Mouse (Mus musculus) yolk sac, embryonic 10.5 days (tissue): Measurements from ENCODE around the gene Ttll12.
A peak's percentile ranks its signal among the peaks of the same experiment; 100 is the strongest.

Source experiments
- DNase-seq: peaks from one replicate; pipeline ENCODE4 v3.0.0-alpha.2; 2017; ENCODE audit warnings: low spot score

Ttll12 gene

DNA sequence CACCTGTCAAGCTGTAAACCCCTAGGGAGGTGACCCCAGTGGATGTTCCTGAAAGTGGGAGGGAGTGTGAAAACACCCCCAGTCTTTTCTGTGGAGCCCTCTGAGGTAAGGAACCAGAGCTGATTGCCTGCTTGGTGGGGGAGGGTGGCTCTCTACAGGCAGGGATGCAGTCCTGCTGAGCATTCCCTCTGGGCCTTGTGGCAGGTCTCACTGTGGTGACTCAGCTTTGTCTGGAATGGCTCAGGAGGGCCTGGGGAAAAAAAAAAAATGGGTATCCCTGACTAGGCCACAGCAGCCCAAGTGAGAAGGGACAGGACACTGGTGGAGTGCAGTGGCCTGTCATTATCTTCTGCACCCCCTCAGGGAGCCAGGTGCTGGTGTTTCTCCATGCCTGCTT, 1.8 kb downstream of the Ttll12 start:
- peak; percentile 36 for DNase-seq

DNA sequence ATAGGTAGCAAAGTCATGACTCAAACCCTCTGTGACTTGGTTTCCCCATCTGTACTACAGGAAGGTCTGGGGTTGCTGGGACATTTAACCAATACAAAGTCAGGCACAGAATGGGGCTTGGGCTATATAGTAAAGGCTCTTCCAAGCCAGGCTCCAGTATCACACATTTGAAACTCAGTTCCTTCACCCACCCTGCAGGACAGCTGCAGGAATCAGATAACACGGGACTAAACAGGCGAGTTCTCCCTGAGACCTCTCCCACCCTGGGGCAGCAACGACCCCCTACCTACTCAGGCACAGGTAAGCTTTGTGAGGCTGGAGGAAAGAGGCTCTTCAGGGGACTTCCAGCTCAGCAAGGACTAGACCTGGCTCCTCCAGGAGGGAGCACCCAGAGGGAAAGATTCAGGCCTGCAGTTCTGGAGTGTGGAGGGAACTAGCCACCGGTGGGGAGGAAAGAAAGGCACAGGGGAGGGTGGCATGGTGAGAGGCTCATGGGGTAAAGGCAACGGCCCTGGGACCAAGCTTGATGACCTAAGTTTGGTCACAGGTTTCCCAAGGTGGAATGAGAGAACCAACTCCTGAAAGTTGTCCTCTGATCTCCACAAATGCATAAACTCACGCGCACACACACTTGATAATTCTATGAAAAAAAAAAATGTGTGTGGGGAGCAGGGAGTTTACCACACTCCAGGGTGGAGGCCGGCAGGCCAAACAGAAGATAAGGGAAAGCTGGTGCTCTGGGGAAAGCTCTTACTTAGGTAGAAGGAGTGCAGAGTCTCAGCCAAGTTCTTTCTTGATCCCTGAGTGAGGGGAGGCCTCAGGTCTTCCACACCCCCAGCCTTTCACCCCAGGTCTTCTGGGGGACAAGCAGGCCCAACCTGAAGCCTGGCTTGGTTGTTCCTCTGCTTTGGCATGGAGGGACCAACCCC, 2.4 kb downstream of the Ttll12 start:
- peak; percentile 23 for DNase-seq

DNA sequence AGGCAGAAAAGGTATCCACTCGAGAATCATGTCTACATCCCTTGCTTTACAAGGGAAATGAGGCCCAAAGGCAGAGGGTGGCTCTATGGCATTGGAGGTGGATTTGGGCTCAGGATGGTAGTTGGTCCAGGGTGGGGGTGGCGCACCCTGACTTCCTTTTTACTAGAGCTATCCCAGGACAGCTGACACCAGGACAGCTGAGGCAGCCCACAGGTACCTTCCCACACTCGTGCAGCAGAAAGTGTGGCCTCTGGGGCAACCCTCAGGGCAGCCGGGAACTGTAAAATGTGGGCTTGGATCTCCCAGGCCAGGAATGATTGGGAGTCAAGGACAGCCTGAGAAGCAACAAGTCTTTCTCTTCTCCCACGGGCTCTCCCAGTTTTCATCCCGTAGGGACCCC, 3.2 kb downstream of the Ttll12 start:
- DNase-seq: no peak

DNA sequence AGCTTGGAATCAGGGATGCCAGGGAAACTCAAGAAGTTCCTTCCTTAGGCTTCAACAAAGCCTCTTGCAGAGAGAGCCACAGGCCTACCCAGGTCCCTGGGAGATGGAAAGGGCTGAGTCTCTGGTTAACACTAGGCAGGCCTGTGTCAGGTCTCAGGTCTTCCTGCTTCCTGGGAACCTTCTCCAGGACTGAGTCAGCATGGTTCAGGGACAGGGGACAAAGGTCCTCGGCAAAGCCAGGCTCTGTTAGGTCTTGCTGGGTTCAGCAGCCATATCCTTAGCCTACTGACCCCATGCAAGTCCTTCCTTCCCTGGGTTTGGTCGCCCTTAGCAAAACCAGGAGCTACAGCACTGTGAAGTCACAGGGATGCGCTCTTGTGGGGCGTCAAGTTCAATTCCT, 4.1 kb downstream of the Ttll12 start:
- DNase-seq: peak; percentile 73

DNA sequence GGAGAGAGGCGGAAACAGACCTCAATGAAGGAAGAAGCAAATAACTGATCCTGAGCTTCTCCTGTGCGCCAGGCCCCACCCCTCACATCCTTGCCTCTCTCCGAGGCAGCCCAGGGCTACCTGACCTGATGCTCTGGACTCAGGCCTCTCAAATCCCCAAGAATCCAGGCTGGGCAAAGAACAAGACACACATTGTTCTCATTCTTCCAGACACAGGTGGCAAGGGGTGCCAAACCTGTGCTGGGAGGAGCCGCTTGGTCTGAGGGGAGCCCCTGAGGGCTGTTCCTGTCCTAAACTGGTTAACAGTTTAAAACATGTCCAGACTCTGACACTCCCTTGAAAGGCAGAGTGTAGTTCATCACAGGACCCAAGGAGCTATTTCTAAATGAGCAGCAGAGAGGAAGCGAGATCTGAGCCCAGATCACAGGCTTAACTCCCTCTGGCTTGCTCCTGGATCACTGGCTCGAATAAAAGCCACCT, 10.2 kb downstream of the Ttll12 start:
- DNase-seq: no peak

DNA sequence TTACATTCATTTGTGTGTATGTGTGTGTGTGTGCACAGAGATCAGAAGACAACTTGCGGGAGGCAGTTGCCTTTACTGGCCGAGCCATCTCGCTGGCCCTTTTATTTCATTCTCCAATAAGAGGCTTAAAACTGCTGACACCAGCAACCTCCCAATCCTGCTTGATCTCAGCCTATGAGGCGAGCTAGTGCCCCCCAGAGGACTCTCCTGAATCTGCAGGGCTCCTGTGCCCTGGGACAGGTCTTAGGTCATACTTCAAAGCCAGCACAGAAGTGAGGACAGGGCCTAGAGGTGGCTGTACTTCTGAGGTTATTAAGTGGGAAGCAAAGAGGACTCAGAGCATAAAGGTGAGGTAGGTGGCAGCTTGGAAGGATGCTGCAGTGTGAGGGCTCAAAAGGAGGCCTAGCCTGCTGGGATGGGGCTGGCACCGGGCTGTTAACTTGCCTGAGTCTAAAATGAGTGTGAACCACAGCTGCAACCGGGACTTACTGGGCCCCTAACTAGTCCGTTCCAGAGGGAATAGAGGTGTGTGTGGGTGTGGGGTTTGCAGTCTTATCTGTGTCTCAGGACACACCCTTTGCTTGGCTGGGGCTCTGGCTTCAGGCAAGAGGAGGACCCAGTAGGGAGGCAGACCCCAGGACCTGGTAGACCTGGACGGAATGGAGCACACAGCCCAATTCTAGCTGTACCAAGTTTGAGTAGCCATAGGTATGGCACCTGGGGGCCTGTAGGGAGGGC, 11.4 kb downstream of the Ttll12 start:
- no peak for DNase-seq

DNA sequence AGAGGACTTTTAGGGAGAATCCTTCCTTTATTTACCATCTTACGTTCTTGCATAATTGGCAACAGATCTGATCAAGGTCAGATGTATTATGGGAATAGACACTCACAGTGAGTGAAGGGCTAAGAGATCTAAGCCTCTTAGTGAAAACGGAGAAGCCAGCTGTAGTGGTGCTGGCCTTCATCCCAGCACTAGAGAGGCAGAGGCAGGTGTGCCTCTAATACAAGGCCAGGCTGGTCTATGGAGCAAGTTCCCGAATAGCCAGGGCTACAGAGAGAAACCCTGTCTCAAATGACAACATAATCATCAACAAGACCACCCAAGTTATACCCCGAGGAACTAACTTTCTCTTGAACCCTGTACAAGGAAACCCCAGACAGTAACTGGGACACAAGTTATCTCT, 12.0 kb downstream of the Ttll12 start:
- DNase-seq: no peak

DNA sequence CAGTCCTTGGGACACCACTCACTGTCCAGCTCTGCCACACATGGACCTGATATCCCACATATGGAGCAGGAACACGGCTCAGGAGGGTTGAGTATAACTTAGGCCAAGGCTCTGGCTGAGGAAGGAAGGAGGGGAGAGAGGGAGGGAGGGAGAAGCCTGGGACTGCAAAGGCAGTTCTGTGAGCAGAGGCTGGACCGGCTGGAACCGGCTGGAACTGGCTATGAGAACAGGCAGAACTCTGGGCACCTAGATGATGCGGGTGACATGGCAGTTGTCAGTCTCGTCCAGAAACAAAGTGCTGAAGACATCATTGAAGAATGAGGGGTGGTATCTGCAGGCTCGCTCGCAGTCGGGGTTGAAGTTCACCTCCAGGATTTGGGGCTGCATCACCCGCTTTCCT, 18.3 kb downstream of the Ttll12 start:
- DNase-seq: no peak

DNA sequence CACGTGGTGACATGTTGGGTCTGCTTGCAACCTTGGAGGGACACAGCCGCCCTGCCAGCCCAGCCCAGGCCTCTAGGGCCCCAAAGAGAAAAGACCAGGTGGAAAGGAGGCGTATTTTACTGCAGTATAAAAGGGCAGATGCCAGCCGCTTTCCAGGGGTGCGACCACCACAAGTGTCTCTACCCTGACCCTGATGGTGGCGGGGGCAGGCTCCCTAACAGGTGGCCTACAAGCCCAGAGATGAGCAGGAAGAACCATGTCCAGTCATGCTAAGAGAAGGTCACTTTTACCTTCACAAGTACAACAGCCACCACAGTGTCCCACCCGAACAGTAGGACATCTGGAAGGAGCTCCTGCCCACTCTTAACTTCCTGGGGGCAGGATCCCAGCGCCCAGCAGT, 19.4 kb downstream of the Ttll12 start:
- no peak for DNase-seq

DNA sequence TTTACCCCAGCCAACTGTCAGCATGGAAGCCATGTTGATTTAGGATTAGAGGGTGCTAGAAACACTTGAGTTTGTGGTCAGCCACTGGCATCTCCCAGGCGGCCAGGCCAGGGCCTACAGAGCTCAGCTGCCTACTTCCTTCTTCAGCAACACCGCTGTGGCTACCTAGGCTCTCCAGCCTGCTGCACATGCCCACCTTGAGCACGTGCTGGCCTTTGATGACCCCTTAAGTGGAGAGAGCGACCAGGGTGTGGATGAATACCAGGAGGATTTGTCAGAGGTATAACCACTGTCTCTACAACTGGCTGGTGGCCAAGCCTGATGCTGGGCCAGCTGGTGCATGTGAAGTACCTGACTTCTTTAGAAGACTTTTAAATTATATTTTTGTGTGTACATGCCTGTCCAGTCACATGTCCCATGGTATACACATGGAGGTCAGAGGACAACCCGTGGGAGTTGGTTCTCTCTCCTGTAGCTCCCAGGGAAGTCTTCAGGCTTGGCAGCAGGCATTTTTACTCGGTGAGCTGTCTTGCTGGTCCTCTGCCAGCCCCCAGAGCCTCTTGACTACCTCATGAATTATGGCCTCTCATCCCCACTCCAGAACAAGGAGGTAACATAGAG, 20.1 kb downstream of the Ttll12 start:
- no peak for DNase-seq

DNA sequence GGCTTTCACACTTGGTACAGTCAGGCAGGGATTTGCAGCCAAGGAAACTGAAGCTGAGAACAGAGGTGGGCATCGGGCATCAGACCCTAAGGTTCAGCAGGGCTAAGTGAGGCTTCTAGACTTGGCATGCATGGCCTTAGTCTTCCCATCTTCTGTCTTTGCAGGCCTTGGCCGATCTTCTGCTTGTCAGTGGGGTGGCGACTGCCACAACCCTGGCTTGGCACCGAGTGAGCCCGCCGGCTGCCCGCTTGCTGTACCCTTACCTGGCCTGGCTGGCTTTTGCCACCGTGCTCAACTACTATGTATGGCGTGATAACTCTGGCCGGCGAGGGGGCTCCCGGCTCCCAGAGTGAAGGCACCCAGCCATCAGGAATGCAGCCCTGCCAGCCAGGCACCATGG, 21.4 kb downstream of the Ttll12 start:
- no peak for DNase-seq

DNA sequence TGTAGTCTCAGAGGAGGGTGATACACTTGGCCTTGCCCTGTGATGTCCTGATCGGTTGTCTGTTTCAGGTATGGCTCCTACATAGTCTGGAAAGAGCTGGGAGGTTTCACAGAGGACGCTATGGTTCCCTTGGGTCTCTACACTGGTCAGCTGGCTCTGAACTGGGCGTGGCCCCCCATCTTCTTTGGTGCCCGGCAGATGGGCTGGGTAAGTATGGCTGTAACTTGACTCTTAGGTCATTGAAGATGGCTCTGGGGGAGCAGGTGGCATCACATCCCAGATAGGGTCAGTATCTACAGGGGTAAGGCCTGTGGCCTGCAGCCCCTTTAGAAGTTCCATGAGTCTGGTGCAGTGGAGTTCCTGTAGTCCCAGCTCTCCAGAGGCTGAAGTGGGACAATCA, 22.8 kb downstream of the Ttll12 start:
- DNase-seq: no peak

DNA sequence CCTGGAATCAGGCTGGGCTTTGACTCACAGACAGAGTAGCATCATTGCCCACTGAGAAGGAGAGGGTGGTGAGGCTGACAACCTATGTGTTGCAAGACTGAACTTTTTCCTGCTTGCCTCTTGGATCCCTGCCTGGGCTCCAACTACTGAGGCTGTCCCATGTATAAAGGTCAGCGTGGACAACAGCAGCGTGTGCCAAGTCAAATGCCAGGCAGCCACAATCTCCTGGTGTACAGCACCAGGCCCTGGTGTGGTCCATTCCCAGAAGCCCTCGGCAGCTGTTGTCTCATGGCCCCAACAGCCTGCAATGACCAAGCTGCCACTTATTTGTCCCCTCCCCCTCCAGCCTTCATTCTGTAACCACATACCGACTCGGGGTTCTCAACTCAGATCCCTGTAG, 23.3 kb downstream of the Ttll12 start:
- no peak for DNase-seq

DNA sequence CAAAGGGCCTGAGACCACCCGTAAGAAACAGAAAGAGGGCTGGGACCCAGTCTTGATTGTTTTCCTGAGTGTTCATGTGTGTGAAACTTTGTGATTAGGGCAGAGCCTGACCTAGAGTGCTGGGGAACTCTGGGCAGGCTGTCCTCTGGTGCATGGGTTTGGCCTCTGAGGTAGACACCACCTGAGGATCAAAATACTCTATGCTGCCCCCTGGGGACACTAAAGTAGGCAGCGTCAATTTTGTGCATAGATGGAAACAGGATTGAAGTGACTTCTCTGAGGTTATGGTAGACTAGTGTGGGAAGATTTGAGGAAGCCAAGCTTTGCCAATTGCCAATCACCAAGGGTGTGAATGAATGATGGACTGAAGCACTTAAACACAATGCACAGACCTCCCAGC, 24.3 kb downstream of the Ttll12 start:
- no peak for DNase-seq

DNA sequence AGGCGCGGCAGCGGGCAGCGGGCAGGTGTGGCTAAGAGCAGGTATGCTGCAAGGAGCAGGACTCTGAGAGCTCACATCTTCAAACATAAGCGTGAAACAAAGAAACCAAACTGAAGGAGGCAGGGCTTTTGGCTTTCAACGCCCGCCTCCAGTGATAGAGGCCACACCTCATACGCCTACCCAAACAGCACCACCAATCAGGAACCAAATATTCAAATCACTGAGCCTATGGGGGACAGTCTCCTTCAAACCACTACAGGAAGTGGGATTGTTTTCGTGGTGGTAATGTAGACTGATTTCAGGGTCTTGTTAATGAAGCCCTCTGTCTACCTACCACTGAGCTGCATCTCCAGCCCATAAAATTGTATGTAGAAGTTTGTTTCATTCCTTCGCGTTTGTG, 25.3 kb downstream of the Ttll12 start:
- DNase-seq: no peak

DNA sequence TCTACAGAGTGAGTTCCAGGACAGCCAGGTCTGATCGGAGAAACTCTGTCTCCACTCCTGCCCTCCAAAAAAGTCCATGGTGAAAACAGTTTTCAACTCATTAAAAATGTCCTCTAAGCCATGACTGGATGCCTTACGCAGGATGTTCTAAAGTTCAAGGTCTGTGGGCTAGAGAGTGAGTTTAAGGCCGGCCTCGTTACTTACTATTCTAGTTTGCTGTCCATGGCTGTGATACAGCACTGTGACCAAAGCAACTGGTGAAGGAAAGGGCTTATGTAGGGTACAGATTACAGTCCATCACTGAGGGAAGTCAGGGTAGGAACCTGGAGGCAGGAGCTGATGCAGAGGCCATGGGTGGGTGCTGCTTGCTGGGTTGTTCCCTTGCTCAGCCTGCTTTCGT, 26.4 kb downstream of the Ttll12 start:
- no peak for DNase-seq

DNA sequence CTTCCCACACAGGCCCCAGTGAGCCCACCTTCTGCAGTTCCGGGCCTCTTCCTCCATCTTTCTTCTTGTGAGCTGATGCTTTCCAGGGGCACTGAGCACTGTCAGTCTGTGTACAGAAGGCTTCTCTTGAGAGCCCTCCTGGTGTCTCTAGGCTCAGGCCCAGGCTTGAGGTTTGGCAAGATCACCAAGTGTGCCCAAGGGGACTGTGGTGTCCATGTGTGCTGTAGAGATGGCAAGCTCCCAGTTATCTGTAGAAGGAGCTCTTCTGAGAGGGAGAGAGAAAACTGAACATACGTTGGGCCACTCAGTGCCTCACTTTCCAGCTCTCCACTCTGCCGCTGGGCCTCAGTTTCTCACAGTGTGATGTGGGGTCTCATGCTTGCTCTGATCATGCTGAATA, 27.2 kb downstream of the Ttll12 start:
- DNase-seq: no peak

DNA sequence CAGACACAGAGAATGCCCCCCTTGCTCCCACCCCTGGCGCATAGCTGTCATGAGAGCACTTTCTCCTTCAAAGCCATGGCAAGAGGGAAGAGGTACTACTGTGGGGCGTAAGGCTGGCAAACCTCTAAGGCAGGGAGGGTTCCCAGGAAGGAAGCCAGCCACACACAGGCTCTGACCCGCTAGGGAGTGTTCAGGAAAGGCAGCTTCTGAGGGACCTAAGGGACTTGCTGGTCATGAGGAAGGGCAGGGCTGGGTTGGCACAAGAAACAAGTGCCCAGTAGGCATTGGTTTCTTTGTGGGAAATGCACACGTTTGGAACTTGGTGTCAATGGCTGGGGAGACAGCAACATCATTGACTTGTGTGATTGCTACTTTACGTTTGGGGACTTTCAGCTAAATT, 29.0 kb downstream of the Ttll12 start:
- DNase-seq: no peak

DNA sequence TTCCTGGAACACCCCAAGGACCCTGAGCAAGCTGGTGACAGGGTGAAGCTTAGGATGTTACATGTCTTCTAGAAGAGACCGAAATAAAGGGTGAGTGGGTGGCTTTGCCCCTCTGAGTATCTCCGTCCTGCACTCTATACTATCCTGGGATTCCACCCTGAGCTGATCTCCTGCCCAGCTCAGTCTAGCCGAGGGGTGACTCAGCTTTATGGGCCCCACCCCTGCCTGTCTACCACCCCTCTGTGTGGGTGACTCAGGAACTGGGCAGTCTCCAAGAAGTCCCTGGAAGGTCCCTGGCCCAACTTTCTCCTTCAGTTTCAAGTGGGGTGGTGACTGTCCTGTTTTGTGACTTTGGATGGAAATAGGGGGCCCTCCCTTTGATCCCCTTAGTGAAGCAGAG, 29.5 kb downstream of the Ttll12 start:
- DNase-seq: no peak

DNA sequence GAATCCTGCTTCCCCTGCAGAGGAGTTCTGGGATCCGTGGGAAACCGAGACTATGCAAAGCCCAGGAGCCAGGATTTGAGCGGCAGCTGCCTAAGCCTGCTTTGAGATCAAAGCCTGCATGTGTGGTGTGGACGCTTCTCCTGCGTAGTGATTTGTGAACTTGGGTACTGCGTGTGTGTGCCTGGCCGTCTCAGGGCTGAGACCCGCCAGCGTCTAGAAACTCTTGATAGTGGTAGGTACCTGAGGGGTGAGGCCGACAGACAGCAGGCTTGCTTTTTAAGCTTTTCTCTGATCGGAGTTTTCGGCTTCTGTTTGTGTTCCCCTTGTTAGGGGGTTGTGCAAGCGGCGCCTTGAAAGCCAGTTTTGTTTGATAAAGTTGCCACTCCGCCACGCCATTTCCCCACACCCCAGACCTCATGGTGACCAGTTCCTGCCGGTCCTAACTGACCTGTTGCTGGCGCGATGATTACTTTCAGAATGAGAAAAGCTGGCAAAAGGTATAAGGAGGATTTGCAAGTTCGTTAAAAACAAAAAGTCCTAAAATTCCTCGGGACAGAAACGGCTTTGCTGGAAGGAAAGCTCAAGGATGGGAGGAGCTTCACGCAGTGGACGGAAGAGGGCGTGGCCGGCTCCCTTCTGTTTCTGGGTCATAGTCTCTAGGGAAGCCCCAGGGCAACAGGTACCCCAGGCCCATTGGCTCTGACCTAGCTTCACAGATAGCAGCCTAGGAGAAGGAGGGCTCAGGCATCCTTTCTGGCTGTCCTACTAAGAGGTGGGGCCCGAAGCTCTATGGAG, 30.9 kb downstream of the Ttll12 start:
- DNase-seq: peak; percentile 57

DNA sequence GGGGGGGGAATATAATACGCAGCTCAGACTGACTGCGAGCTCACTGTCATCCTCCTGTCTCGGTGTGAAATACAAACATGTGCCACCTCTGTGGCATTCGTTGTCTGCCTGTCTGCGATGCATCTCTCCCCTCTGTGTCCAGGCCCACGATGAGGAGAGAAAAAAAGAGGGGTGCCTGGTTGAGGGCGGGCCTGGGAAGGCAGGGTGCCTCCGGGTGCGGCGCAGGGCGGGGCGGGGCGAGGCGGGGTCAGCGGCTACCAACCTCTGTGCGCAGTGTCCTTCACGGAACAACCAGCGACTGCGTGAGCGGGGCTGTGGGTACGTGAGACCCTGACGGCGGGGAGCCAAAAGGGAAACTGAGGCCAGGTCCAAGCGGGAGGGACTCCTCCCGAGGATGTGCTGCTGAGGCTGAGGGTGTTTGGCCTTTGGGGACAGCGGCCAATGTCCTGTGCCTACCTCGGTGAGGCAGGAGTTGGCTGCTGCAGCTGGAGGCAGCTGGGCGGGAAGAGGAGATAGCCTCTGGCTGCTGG, 31.6 kb downstream of the Ttll12 start, which contains the start of the genes Tspo and Mcat:
Tspo (plus strand) TSS at position 266 of the 530 bp plus-strand sequence.
Mcat (minus strand) TSS at position 461 of the 530 bp plus-strand sequence.
- peak; percentile 55 for DNase-seq
